Mouse (Mus musculus): ENCODE data around the gene Wwtr1. TPM values are rescaled to one million over a fixed set of nuclear protein-coding genes. Genes with fewer than 3 reads are reported as not detected.

Gene Wwtr1
- polyA plus RNA-seq, 1 experiment from 2014 or later, result 25.1 TPM

GRCm38 (mm10) chr3:57534450-57534849 is 41.3 kb downstream of the Wwtr1 start:
- no peaks in the 10 kb centered on the region for H3K36me3 ChIP-seq
- WGBS, result 54% methylated on average over 6 of the region's 6 CpGs
- peaks cover 31% of the 10 kb centered on the region for H3K4me1 ChIP-seq
- ATAC-seq (ENCODE audit: borderline replicate concordance, extremely low read depth, low FRiP score, low TSS enrichment), result no peak
- H3K9ac ChIP-seq, result no peak overlapping the region
- no peak overlapping the region for H3K27ac ChIP-seq
- no peak overlapping the region for H3K4me2 ChIP-seq
- H3K27me3 ChIP-seq, result no peaks in the 10 kb centered on the region
- H3K4me3 ChIP-seq, result no peak overlapping the region
- no peaks in the 10 kb centered on the region for H3K9me3 ChIP-seq

DNA sequence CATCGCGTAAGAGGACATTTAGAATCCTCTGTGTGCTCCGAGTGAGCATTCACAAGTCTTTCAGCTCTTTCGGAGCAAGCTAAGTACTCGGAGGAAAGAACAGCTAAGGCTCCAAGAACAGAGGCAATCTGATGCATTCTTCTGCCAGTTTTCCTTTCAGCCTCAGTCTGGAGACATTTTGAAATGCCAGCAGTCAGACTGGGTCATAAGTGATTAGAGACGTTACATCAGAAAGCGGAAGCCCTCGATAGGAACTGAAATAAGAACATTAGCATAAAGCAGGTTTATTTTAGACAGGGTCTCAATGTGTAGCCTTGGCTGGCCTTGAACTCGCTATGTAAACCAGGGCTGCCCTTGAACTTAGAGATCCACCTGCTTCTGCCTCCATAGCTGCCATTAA is 41.8 kb downstream of the Wwtr1 start:
- Histone ChIP-seq H3K36me3 (no peaks in the 10 kb centered on the region), H3K27ac (no peak overlapping the region; the same call in 1 of the 2 replicates), H3K9ac (no peak overlapping the region), H3K27me3 (no peaks in the 10 kb centered on the region), H3K9me3 (no peaks in the 10 kb centered on the region), H3K4me2 (no peak overlapping the region), H3K4me3 (no peak overlapping the region), H3K4me1 (peaks cover 31% of the 10 kb centered on the region)
- 84% methylated on average over 9 of the region's 9 CpGs for WGBS
- ATAC-seq (ENCODE audit: borderline replicate concordance, extremely low read depth, low FRiP score, low TSS enrichment), result no peak

- no peak overlapping the region for H3K4me3 ChIP-seq
- ATAC-seq (ENCODE audit: borderline replicate concordance, extremely low read depth, low FRiP score, low TSS enrichment), result no peak
- no peak overlapping the region for H3K4me2 ChIP-seq
- no peaks in the 10 kb centered on the region for H3K27me3 ChIP-seq
- H3K4me1 ChIP-seq, result peaks cover 31% of the 10 kb centered on the region
- WGBS, result 78% methylated on average over 9 of the region's 9 CpGs
- H3K27ac ChIP-seq, result no peak overlapping the region
- no peaks in the 10 kb centered on the region for H3K36me3 ChIP-seq
- no peaks in the 10 kb centered on the region for H3K9me3 ChIP-seq
- no peak overlapping the region for H3K9ac ChIP-seq
These were observed 42.6 kb downstream of the Wwtr1 start for GRCm38 (mm10) chr3:57532991-57533725.

DNA sequence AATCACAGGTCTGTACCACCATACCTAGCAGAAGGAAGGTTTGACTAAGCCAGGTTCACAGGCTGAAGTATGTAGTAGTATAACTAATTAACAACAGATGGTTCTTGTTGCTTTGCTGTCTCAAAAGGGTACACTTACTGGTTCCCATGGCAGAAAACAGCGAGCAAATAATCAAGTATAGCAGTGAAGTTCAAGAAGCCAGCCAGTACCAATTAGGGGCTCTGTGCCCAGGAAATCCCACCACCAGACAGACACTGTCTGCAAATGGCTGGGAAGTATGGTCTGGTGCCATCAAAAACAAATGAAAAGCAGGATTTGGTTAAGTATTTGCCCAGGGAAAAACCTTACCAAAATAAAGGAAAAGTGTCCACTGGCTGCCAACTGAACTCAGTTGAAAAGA is 44.9 kb downstream of the Wwtr1 start:
- Histone ChIP-seq H3K4me2 (no peak overlapping the region), H3K9me3 (peaks cover 4% of the 10 kb centered on the region; the same call in 1 of the 2 replicates), H3K9ac (no peak overlapping the region), H3K4me3 (no peak overlapping the region), H3K27ac (no peak overlapping the region), H3K36me3 (0 out of 2 replicates have a peak, but pooled peaks cover 5% of the 10 kb centered on the region), H3K4me1 (peaks cover 23% of the 10 kb centered on the region), H3K27me3 (no peaks in the 10 kb centered on the region)
- 68% methylated on average over 1 of the region's 1 CpGs for WGBS
- no peak for ATAC-seq (ENCODE audit: borderline replicate concordance, extremely low read depth, low FRiP score, low TSS enrichment)

- Histone ChIP-seq H3K4me3 (no peak overlapping the region), H3K4me2 (no peak overlapping the region), H3K4me1 (peaks cover 17% of the 10 kb centered on the region; the same call in 1 of the 2 replicates), H3K27me3 (no peaks in the 10 kb centered on the region), H3K36me3 (0 out of 2 replicates have a peak, but pooled peaks cover 5% of the 10 kb centered on the region), H3K9ac (no peak overlapping the region), H3K27ac (no peak overlapping the region), H3K9me3 (peaks cover 4% of the 10 kb centered on the region; the same call in 1 of the 2 replicates)
- ATAC-seq (ENCODE audit: borderline replicate concordance, extremely low read depth, low FRiP score, low TSS enrichment), result no peak
- WGBS, result 93% methylated on average over 4 of the region's 4 CpGs
These were observed 45.5 kb downstream of the Wwtr1 start for GRCm38 (mm10) chr3:57530221-57530620.

DNA sequence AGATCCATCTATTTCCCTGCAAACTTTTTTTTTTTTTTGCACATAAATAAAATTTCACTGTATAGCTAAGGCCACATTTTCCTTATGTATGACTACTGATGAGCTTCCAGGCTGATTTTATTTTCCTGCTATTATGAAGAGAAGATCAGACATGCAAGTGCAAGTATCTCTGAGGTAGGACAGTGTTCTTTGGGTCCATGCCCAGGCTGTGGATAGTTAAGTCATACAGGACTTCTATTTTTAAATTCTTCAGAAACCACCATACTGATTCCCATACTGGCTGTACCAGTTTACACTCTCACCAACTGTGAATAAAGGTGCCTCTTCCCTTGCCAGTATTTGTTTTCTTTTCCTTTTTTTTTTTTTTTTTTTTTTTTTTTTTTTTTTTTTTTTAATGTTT is 48.6 kb downstream of the Wwtr1 start:
- no peak overlapping the region for H3K27ac ChIP-seq
- 0 out of 2 replicates have a peak, but pooled peaks cover 3% of the 10 kb centered on the region for H3K4me1 ChIP-seq
- no peaks in the 10 kb centered on the region for H3K27me3 ChIP-seq
- no peak overlapping the region for H3K4me2 ChIP-seq
- no peak overlapping the region for H3K9ac ChIP-seq
- H3K9me3 ChIP-seq, result peaks cover 4% of the 10 kb centered on the region; the same call in 1 of the 2 replicates
- no peak overlapping the region for H3K4me3 ChIP-seq
- no peak for ATAC-seq (ENCODE audit: borderline replicate concordance, extremely low read depth, low FRiP score, low TSS enrichment)
- 0 out of 2 replicates have a peak, but pooled peaks cover 5% of the 10 kb centered on the region for H3K36me3 ChIP-seq

DNA sequence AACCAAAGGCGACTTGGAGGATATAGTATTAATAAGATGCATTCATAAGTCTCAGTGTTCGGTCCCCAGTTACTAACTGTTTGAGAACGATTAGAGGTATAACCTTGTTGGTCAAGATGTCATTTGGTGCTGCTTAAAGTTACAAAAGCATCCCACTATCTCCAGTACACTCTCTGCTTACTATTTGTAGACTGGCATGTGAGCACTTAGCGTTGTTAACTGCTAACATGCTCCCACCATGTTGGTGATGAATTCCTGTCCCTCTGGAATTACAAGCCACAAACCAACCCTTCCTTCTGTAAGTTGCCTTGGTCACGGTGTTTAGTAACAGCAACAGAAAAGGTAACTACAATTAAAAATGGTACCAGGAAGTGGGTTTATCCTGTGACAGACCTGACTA is 52.6 kb downstream of the Wwtr1 start:
- WGBS, result 94% methylated on average over 5 of the region's 5 CpGs
- H3K36me3 ChIP-seq, result 0 out of 2 replicates have a peak, but pooled peaks cover 5% of the 10 kb centered on the region

GRCm38 (mm10) chr3:57521876-57522275 is 53.8 kb downstream of the Wwtr1 start:
- Histone ChIP-seq H3K9ac (no peak overlapping the region), H3K4me2 (no peak overlapping the region), H3K4me3 (no peak overlapping the region), H3K36me3 (0 out of 2 replicates have a peak, but pooled peaks cover 5% of the 10 kb centered on the region), H3K9me3 (peaks cover 4% of the 10 kb centered on the region; the same call in 1 of the 2 replicates), H3K27me3 (no peaks in the 10 kb centered on the region), H3K4me1 (no peaks in the 10 kb centered on the region), H3K27ac (no peak overlapping the region)
- 90% methylated on average over 4 of the region's 4 CpGs for WGBS
- ATAC-seq (ENCODE audit: borderline replicate concordance, extremely low read depth, low FRiP score, low TSS enrichment), result no peak

More for the DNA sequence above, 52.6 kb downstream of the Wwtr1 start:
- no peak overlapping the region for H3K4me3 ChIP-seq
- no peaks in the 10 kb centered on the region for H3K27me3 ChIP-seq
- ATAC-seq (ENCODE audit: borderline replicate concordance, extremely low read depth, low FRiP score, low TSS enrichment), result no peak
- no peaks in the 10 kb centered on the region for H3K4me1 ChIP-seq
- no peak overlapping the region for H3K9ac ChIP-seq
- H3K4me2 ChIP-seq, result no peak overlapping the region
- peaks cover 4% of the 10 kb centered on the region; the same call in 1 of the 2 replicates for H3K9me3 ChIP-seq
- no peak overlapping the region for H3K27ac ChIP-seq

DNA sequence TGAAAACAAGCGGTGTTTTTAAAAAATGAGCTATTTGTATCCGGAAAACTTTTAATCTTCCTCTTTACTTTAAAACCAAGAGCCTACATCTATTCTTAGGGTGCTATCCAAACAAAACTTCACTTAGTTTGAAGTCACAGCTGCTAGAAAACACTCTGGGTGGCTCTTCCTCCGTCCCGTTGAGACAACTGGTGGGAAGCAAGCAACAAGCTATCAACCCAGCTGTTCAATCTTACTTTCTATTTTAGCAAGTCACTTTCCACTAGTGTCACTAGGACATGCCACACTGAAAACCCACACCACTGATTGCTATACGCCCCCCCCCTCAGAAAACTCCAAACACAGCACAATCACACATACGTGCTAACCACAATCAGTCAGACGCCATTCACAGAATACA is 55.7 kb downstream of the Wwtr1 start:
- H3K4me2 ChIP-seq, result no peak overlapping the region
- H3K9me3 ChIP-seq, result no peaks in the 10 kb centered on the region
- no peaks in the 10 kb centered on the region for H3K27me3 ChIP-seq
- H3K27ac ChIP-seq, result no peak overlapping the region
- H3K9ac ChIP-seq, result no peak overlapping the region
- 0 out of 2 replicates have a peak, but pooled peaks cover 2% of the 10 kb centered on the region for H3K4me1 ChIP-seq
- no peak overlapping the region for H3K4me3 ChIP-seq
- ATAC-seq (ENCODE audit: borderline replicate concordance, extremely low read depth, low FRiP score, low TSS enrichment), result no peak
- H3K36me3 ChIP-seq, result no peaks in the 10 kb centered on the region
- 77% methylated on average over 7 of the region's 7 CpGs for WGBS

DNA sequence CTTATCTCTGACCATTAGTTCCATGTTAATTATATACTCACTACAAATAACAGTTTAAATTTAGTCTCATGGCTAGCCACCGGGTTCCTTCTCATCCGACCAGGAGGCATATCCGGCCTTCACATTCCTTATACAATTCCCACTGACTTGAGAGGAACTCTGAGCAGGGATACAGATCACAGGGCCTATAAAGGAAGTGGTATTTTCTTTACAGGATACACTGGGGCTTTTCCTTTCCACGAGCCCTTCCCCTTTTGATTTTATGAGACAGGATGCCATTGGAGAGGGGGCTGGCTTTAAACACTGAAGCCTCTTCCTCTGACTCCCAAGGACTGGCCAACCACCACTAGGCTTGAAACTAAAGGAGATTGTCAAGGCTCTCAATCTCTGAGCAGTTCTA is 59.6 kb downstream of the Wwtr1 start:
- H3K9me3 ChIP-seq, result no peaks in the 10 kb centered on the region
- H3K27ac ChIP-seq, result peak overlapping the region; percentile 70
- H3K4me3 ChIP-seq, result no peak overlapping the region
- H3K27me3 ChIP-seq, result no peaks in the 10 kb centered on the region
- no peak overlapping the region for H3K9ac ChIP-seq
- no peak overlapping the region for H3K4me2 ChIP-seq
- H3K36me3 ChIP-seq, result no peaks in the 10 kb centered on the region
- WGBS, result 61% methylated on average over 4 of the region's 4 CpGs
- peak; percentile 65 for ATAC-seq (ENCODE audit: borderline replicate concordance, extremely low read depth, low FRiP score, low TSS enrichment)
- peaks cover 16% of the 10 kb centered on the region; the same call in 1 of the 2 replicates for H3K4me1 ChIP-seq

GRCm38 (mm10) chr3:57515044-57515443 is 60.7 kb downstream of the Wwtr1 start:
- no peak overlapping the region for H3K4me3 ChIP-seq
- H3K9me3 ChIP-seq, result no peaks in the 10 kb centered on the region
- no peaks in the 10 kb centered on the region for H3K36me3 ChIP-seq
- no peak overlapping the region for H3K9ac ChIP-seq
- no peak for ATAC-seq (ENCODE audit: borderline replicate concordance, extremely low read depth, low FRiP score, low TSS enrichment)
- no peak overlapping the region for H3K4me2 ChIP-seq
- 95% methylated on average over 7 of the region's 7 CpGs for WGBS
- H3K27ac ChIP-seq, result 0 out of 2 replicates have a peak overlapping the region, but pooled peaks have one; percentile 49
- no peaks in the 10 kb centered on the region for H3K27me3 ChIP-seq
- H3K4me1 ChIP-seq, result peaks cover 26% of the 10 kb centered on the region; the same call in 1 of the 2 replicates

DNA sequence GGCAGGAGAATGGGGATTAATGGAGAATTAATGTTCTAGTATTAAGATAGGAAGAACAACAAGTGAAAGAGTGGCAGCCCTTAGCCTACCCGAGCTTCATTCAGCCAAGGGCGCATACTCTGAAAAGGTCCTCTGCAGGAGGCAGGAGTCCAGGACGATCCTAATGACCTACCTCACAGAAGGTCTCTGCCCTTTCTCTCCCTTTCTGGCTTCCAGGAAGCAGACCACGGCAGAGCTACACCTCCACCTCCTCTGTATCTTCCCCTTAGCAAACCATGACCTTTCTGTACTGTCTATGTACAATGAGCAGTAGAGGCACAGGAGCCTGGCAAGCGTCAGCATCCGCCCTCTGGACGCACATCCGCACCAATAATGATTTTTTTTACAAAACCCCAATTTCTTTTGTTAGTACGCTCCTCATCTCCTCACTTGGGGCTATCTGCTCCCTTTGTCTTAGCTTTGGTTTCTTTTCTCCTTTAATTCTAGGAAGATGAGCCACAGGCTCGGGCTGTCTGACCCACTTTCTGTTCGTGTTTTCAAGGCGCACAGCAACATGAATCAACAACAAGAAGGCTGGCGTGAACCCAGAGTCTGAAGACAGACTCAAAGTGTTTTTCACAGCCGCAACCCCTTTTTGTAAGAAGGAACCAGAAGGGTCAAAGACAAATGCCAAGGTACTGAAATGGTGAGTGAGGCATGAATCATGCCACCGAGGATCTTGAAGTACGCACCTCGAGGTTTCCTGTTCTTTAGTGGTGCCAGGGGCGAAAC is 63.7 kb downstream of the Wwtr1 start:
- WGBS, result 78% methylated on average over 18 of the region's 18 CpGs
- Histone ChIP-seq H3K27me3 (no peaks in the 10 kb centered on the region), H3K9ac (no peak overlapping the region), H3K9me3 (no peaks in the 10 kb centered on the region), H3K4me2 (no peak overlapping the region), H3K4me1 (peaks cover 28% of the 10 kb centered on the region; the same call in 1 of the 2 replicates), H3K4me3 (no peak overlapping the region), H3K36me3 (no peaks in the 10 kb centered on the region), H3K27ac (no peak overlapping the region)
- ATAC-seq (ENCODE audit: borderline replicate concordance, extremely low read depth, low FRiP score, low TSS enrichment), result no peak

All from lung, embryonic 15.5 days (tissue).